Mouse (Mus musculus) bone marrow, adult 2 months (tissue): ENCODE results near the gene Gm17364.

Source experiments
- CTCF ChIP-seq: fragments of 200-500 bp; IDR thresholded peaks from 2 replicates; pipeline ENCODE4 v1.5.1; 2011; ENCODE audit warnings: low read length, control low read depth; ENCODE audit not compliant: control insufficient read depth, insufficient read depth
- POLR2A ChIP-seq: fragments of 200-500 bp; IDR thresholded peaks from 2 replicates; pipeline ENCODE4 v1.6.1; 2011; ENCODE audit warnings: low read depth, mild to moderate bottlenecking, control low read depth, low read length, borderline replicate concordance; ENCODE audit not compliant: control insufficient read depth

- TF ChIP-seq POLR2A (no peak), CTCF (no peak)
These were observed 35.6 kb downstream of the Gm17364 start for GRCm38 (mm10) chr13:41238035-41238804.
